Mouse (Mus musculus): ENCODE results near the gene Dsel.

DNA sequence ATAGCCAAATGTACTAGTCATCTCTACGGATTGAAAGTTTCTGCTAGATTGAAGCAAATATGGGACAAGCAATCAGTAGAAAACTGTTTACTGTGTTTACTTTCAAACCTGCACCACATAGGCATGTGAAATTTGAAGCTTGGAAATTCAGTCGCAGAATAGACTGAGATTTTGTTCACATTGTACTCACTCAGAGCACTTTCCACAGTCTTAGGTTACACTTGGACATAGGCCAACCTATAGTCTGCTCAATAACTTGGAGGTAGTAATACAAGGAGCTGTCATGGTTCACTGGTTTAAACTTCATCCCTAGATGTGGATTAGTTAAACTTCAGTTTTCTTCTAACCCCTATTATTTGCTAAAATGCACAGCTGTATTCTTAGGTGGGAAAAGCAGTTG is 749 bp upstream of the Dsel start:
- TF ChIP-seq GATA1 (IDR thresholded peaks at IDR 0.05; ENCODE audit: borderline replicate concordance, low read length) (no peak), FLI1 (IDR thresholded peaks at IDR 0.05; ENCODE audit: low read length) (no peak)
